Comparison of ENCODE assay signal across 9 mouse cellular contexts in genomic region chr7:46602079-46602478, GRCm38 (mm10). TPM values are rescaled to one million over a fixed set of nuclear protein-coding genes. Genes with fewer than 3 reads are reported as not detected.
DNase-seq lines count a peak whose midpoint lies in the region; ATAC-seq and TF ChIP-seq lines count a peak whose summit lies in the region.
"Had no signal": no experiment of that assay in that cellular context is flagged by ENCODE, and none has a peak within 500 bp of the region (broad histone marks: within the 10 kb centered on the region; RNA-seq: fewer than 3 reads in every experiment).

No protein-coding gene starts in this region.

- TF ChIP-seq CTCF in lung, postnatal 0 days (IDR thresholded peaks at IDR 0.05) = no peak

- 52% methylated on average over 4 of the region's 4 CpGs for WGBS in lung, postnatal 0 days
- 13% methylated on average over 4 of the region's 4 CpGs for WGBS in forebrain, embryonic 16.5 days
- 28% methylated on average over 4 of the region's 4 CpGs for WGBS in neural tube, embryonic 14.5 days

- no peak overlapping the region for H3K27ac ChIP-seq in lung, postnatal 0 days (ENCODE audit: low read length)
- peak overlapping the region; percentile 56; the same call in 1 of the 2 replicates for H3K27ac ChIP-seq in forebrain, embryonic 16.5 days (ENCODE audit: low read length)
- peak overlapping the region; percentile 28; the same call in 1 of the 2 replicates for H3K27ac ChIP-seq in neural tube, embryonic 14.5 days (ENCODE audit: low read depth, low read length)

- no peaks in the 10 kb centered on the region for H3K27me3 ChIP-seq in lung, postnatal 0 days (replicated peaks; ENCODE audit: insufficient read depth, low read length)
- no peaks in the 10 kb centered on the region for H3K27me3 ChIP-seq in forebrain, embryonic 16.5 days (replicated peaks; ENCODE audit: control insufficient read depth, insufficient read depth, low read length)
- no peaks in the 10 kb centered on the region for H3K27me3 ChIP-seq in neural tube, embryonic 14.5 days (ENCODE audit: control insufficient read depth, insufficient read depth, low read length)

- DNase-seq in lung, postnatal 0 days (ENCODE audit: low spot score) = peak; percentile 14
- DNase-seq in lung, postnatal 36 days = no peak
- DNase-seq in brain, adult 2 months (ENCODE audit: low read depth, low spot score) = peak; percentile 62
- DNase-seq in kidney, adult 11 months = no peak
- DNase-seq in spleen, postnatal 36 days (ENCODE audit: low spot score in 2 of 2) = no peak
- DNase-seq: kidney, adult 8-10 months; liver, postnatal 0 days had no signal

- no peaks in the 10 kb centered on the region for H3K9me3 ChIP-seq in lung, postnatal 0 days (ENCODE audit: low read length)
- H3K9me3 ChIP-seq in forebrain, embryonic 16.5 days (ENCODE audit: control insufficient read depth, low read length) = no peaks in the 10 kb centered on the region
- H3K9me3 ChIP-seq in neural tube, embryonic 14.5 days (ENCODE audit: control insufficient read depth, low read length) = no peaks in the 10 kb centered on the region

- H3K4me3 ChIP-seq in lung, postnatal 0 days (ENCODE audit: low read depth, low read length) = no peak overlapping the region
- H3K4me3 ChIP-seq in forebrain, embryonic 16.5 days (replicated peaks; ENCODE audit: low read length) = no peak overlapping the region
- no peak overlapping the region for H3K4me3 ChIP-seq in neural tube, embryonic 14.5 days (ENCODE audit: low read depth, low read length)

- H3K4me2 ChIP-seq in lung, postnatal 0 days (replicated peaks; ENCODE audit: low read depth, low read length) = no peak overlapping the region
- no peak overlapping the region for H3K4me2 ChIP-seq in forebrain, embryonic 16.5 days (ENCODE audit: low read length)
- no peak overlapping the region for H3K4me2 ChIP-seq in neural tube, embryonic 14.5 days (ENCODE audit: low read depth, low read length)

- TF ChIP-seq EP300 in lung, postnatal 0 days (IDR thresholded peaks at IDR 0.05) = no peak

- H3K4me1 ChIP-seq in lung, postnatal 0 days (ENCODE audit: insufficient read depth, low read depth, low read length) = 0 out of 2 replicates have a peak, but pooled peaks cover 3% of the 10 kb centered on the region
- H3K4me1 ChIP-seq in forebrain, embryonic 16.5 days (replicated peaks; ENCODE audit: control insufficient read depth, insufficient read depth, low read length) = peaks cover 30% of the 10 kb centered on the region
- peaks cover 5% of the 10 kb centered on the region for H3K4me1 ChIP-seq in neural tube, embryonic 14.5 days (ENCODE audit: control insufficient read depth, insufficient read depth, low read length)

- H3K9ac ChIP-seq in lung, postnatal 0 days (replicated peaks; ENCODE audit: low read depth) = no peak overlapping the region
- no peak overlapping the region for H3K9ac ChIP-seq in forebrain, embryonic 16.5 days (replicated peaks; ENCODE audit: low read depth, low read length)
- no peak overlapping the region for H3K9ac ChIP-seq in neural tube, embryonic 14.5 days (replicated peaks; ENCODE audit: low read depth, low read length)
- H3K9ac ChIP-seq: liver, postnatal 0 days had no signal

- no peaks in the 10 kb centered on the region for H3K36me3 ChIP-seq in lung, postnatal 0 days (ENCODE audit: insufficient read depth, low read length)
- H3K36me3 ChIP-seq in forebrain, embryonic 16.5 days (ENCODE audit: control insufficient read depth, insufficient read depth) = no peaks in the 10 kb centered on the region
- H3K36me3 ChIP-seq in neural tube, embryonic 14.5 days (ENCODE audit: control insufficient read depth, insufficient read depth, low read length) = no peaks in the 10 kb centered on the region

- peak; percentile 51 for ATAC-seq in lung, postnatal 0 days
- ATAC-seq in forebrain, embryonic 16.5 days = peak; percentile 82
- ATAC-seq in neural tube, embryonic 14.5 days (ENCODE audit: low read depth) = peak; percentile 74
- ATAC-seq: liver, postnatal 0 days had no signal

RNA-seq across cellular contexts. Expression of gene Sergef, which starts 37.5 kb away (rescaled TPM):
- polyA plus RNA-seq in lung, postnatal 0 days (2015; fragmentation: Nextera tagmentation; extraction: Ambion mirVana) = 7.2 and 8.3 TPM in 2 replicates
- polyA plus RNA-seq in forebrain, embryonic 16.5 days (2015; fragmentation: Nextera tagmentation; extraction: Ambion mirVana) = 27.2 and 32.6 TPM in 2 replicates
- 35.8 and 46.3 TPM in 2 replicates for polyA plus RNA-seq in neural tube, embryonic 14.5 days (2014; fragmentation: Nextera tagmentation; extraction: Ambion mirVana)

Comparison
In these comparisons a context has a peak if more than half of its experiments do, and no peak if none do; other contexts are left out.
1. DNase-seq: peak in lung, postnatal 0 days (single experiment) and brain, adult 2 months (single experiment); none in lung, postnatal 36 days (single experiment), kidney, adult 11 months (single experiment) and spleen, postnatal 36 days (0 of 2).
2. Peak in every context shown above with its lines, with median percentiles within 50 percentile points of each other: ATAC-seq.